Mouse (Mus musculus) macrophage (primary cell): ENCODE data around the gene Sipa1. TPM values are rescaled to one million over a fixed set of nuclear protein-coding genes. Genes with fewer than 3 reads are reported as not detected.
"Not testable (repeated sequence)": the region's sequence is repeated elsewhere in the genome, so short reads cannot be mapped to it uniquely, and the experiment has no call there.

ENCODE experiments used
- H3K27ac ChIP-seq: fragments of 350-480 bp; formaldehyde crosslinking; 2 replicates; pipeline ENCODE4 v1.9.0; 2021
- H3K36me3 ChIP-seq: fragments of 350-480 bp; formaldehyde crosslinking; 2 replicates; pipeline ENCODE4 v1.9.0; 2021; ENCODE audit errors: inconsistent target
- H3K4me3 ChIP-seq: fragments of 350-480 bp; formaldehyde crosslinking; 2 replicates; pipeline ENCODE4 v1.9.0; 2021; ENCODE audit errors: inconsistent target
- H3K79me2 ChIP-seq: fragments of 350-480 bp; formaldehyde crosslinking; 2 replicates; pipeline ENCODE4 v1.9.0; 2021; ENCODE audit errors: inconsistent target
- WGBS: methylation state at CpG from one replicate; pipeline ENCODE4 v1.1.7; 2026; ENCODE audit warnings: inconsistent platforms; ENCODE audit not compliant: missing documents; 5-methylcytosine and 5-hydroxymethylcytosine counted together
- polyA plus RNA-seq: library from polyadenylated mRNA; stranded (reverse); fragments of 250-400 nt; gene quantifications from 3 replicates; pipeline ENCODE4 v1.2.4, GENCODE M21; 2018; ENCODE audit warnings: inconsistent platforms

The Sipa1 gene
- polyA plus RNA-seq, 1 experiment from 2014 or later, result 29.5 TPM

DNA sequence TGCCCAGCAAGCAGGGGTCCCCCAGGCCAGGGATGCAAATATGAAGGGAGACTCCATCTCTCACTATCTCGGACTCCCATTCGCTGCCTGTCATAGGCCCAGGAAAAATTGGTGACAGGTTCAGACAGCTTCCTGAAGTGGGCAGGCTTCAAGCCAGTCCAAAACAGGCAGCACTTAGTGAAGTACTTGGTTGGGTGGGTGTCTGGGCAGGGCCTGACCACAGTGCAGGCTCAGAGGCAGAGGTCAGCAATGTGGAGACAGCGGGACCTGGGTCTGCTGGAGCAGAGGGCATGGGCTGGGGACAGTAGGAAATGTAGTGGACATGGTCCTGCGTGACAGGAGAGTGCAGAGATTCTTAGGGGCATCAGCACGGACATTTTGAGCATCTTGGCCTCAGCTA, 28.1 kb upstream of the Sipa1 start:
- H3K79me2 ChIP-seq, result peaks cover 72% of the 10 kb centered on the region
- peak overlapping the region; percentile 76 for H3K4me3 ChIP-seq
- peak overlapping the region; percentile 96 for H3K27ac ChIP-seq
- 39% methylated on average over 5 of the region's 5 CpGs for WGBS
- H3K36me3 ChIP-seq, result peaks cover 13% of the 10 kb centered on the region; the same call in 1 of the 2 replicates

DNA sequence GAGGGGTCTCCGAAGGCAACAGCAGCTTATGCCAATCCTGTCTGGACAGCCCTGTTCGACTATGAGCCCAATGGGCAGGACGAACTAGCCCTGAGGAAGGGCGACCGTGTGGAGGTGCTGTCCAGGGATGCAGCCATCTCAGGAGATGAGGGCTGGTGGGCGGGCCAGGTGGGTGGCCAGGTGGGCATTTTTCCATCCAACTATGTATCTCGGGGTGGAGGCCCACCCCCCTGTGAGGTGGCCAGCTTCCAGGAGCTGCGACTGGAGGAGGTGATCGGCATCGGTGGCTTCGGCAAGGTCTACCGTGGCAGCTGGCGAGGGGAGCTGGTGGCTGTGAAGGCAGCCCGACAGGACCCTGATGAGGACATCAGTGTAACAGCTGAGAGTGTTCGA, 26.8 kb upstream of the Sipa1 start:
- WGBS, result 14% methylated on average over 15 of the region's 15 CpGs
- peaks cover 18% of the 10 kb centered on the region; the same call in 1 of the 2 replicates for H3K36me3 ChIP-seq
- H3K79me2 ChIP-seq, result peaks cover 79% of the 10 kb centered on the region
- H3K27ac ChIP-seq, result peak overlapping the region; percentile 96
- peak overlapping the region; percentile 76 for H3K4me3 ChIP-seq

DNA sequence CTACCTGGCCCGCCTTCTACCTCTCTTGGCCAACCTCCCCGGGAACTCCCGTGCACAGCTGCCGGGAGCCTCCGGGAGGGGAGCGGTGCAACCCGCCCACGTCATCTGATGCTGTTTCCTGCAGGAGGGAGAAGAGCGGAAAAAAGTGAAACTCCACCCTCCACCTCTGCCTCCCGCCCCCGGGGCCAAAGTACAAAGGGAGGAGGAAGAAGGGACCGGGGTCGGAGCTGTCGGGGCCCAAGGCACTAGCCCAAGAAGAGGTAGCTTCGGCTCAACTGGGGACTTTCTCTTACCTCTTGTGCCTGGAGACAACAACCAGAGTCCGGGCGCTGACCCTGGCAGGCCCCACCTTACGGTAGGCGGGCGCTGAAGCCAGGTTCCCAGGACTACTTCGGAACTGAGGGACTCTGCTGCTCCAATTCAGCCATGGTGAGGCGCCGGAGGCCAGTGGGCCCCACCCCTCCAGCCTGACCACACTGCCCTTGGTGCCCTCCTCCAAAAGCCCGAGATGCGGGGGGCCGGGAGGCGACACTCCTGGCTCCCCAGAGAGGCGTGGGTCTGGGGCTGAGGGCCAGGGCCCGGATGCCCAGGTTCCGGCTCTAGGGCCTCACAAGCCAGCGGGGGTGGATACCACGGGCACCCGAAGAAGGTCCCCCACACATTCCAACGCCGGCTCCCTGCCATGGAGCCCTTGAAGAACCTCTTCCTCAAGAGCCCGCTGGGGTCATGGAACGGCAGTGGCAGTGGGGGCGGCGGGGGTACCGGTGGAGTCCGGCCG, 26.2 kb upstream of the Sipa1 start:
- peaks cover 75% of the 10 kb centered on the region for H3K79me2 ChIP-seq
- peak overlapping the region; percentile 76 for H3K4me3 ChIP-seq
- 3% methylated on average over 42 of the region's 42 CpGs for WGBS
- peaks cover 14% of the 10 kb centered on the region; the same call in 1 of the 2 replicates for H3K36me3 ChIP-seq
- H3K27ac ChIP-seq, result peak overlapping the region; percentile 96

DNA sequence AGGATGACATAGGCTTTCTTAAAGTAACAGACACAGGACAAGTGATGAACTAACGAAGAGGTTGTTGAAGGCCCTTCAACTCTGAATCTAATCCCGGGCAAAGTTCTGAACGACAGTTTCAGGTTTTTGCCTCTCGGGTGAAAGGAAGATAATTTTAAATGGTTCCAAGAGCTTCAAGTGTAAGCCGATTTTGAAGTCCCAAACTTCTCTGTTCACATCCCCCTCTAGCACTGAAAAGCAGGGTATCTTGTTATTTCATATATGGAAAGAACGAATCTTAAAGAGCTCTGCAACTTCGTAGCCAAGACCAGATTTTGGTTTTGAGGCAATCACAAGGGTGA, 25.6 kb upstream of the Sipa1 start:
- peaks cover 18% of the 10 kb centered on the region; the same call in 1 of the 2 replicates for H3K36me3 ChIP-seq
- peak overlapping the region; percentile 76 for H3K4me3 ChIP-seq
- H3K27ac ChIP-seq, result peak overlapping the region; percentile 96
- peaks cover 68% of the 10 kb centered on the region for H3K79me2 ChIP-seq
- WGBS, result 0% methylated on average over 7 of the region's 7 CpGs

DNA sequence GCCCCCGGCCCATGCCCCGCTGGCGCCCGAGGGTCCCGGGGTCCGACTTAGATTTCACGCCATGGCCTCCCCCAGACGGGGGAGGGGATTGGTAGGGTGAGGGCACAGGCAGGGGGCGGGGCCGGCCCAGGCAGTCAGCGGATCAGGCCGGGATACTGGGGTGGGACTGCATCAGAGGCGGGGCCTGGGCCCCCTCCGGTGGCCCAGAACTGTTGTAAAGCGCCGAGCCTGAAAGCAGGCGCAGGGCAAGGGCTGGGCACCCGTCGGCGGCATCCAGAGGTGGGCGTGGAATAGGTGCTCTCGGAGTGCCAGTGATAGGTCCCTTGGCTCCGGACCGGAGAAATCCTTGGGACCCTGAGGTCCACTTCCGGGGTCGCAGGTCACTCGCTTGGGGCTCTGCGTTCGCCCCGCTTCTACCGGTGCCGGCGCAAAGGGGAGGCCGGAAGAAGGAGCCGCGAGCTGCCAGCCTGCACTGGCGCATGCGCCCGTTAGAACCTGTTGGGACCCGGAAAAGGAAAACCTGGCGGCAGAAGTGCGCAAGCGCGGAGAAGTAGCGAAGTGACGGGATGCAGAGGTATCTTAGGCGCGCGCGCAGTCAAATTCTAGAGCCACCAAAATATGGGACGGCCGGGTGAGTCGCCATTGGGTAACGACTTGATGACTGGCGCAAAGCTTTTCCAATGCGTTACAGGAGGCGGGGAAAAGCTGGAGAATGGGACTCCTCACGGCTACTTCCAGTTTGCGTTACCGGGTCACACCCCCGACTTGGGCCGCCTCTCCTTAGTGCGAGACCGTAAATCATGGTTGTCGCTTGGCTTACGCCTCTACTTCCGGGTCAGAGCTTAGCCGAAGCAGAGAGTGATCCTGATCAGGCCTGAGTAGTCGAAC, 24.9 kb upstream of the Sipa1 start, which contains the start of the genes Map3k11 and Pcnx3:
Gene Map3k11, plus strand, starts transcription at position 543 of the 888 bp plus-strand sequence.
Gene Pcnx3, minus strand, starts transcription at position 709 of the 888 bp plus-strand sequence.
- WGBS, result 0% methylated on average over 69 of the region's 69 CpGs

DNA sequence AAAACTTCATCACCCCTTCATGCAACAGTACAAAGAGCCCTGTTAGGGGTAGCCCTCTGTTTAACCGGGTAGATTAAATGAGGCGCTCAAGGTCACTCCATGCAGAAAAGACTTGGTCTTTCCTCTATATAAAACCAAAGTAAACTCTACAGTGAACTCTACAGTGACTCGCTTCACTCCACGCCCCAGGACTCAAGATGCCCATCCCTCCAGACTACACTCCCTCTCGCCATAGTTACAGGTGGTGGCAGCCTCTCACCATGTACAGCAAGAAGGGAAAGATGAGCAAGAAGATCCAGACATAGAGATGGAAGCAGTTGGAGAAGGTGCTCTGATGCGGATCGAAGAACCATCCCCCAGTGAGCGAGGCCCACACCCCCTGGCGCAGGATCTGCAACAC, 24.2 kb upstream of the Sipa1 start:
- no peak overlapping the region for H3K27ac ChIP-seq
- peaks cover 55% of the 10 kb centered on the region for H3K79me2 ChIP-seq
- peak overlapping the region; percentile 76; the same call in 1 of the 2 replicates for H3K4me3 ChIP-seq
- WGBS, result 42% methylated on average over 9 of the region's 9 CpGs
- H3K36me3 ChIP-seq, result peaks cover 32% of the 10 kb centered on the region

More for the DNA sequence above, 24.9 kb upstream of the Sipa1 start, which contains the start of the genes Map3k11 and Pcnx3:
- peaks cover 25% of the 10 kb centered on the region for H3K36me3 ChIP-seq
- H3K4me3 ChIP-seq, result peak within 1 kb of the TSS; percentile 76
- H3K79me2 ChIP-seq, result peaks cover 62% of the 10 kb centered on the region
- H3K27ac ChIP-seq, result peak within 1 kb of the TSS; percentile 96

DNA sequence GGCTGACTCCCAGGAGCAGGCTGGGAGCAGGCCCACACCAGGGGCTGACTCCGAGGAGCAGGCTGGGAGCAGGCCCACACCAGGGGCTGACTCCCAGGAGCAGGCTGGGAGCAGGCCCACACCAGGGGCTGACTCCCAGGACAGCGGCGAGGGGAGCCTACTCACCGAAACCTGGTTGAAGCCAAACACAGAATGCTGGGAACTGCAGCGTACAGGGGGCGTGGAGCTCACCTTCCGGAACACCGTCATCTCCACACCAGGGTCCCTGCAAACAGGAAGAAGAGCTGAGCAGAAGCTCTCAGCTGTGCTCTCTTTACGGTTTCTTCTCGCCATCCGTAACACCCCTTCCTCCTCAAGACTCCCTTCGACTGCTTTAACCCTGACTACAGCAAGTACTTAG, 23.4 kb upstream of the Sipa1 start:
- WGBS, result 95% methylated on average over 8 of the region's 12 CpGs
- not testable (repeated sequence) for H3K4me3 ChIP-seq, H3K27ac ChIP-seq
- Histone ChIP-seq H3K79me2 (peaks cover 47% of the 10 kb centered on the region), H3K36me3 (peaks cover 38% of the 10 kb centered on the region)

DNA sequence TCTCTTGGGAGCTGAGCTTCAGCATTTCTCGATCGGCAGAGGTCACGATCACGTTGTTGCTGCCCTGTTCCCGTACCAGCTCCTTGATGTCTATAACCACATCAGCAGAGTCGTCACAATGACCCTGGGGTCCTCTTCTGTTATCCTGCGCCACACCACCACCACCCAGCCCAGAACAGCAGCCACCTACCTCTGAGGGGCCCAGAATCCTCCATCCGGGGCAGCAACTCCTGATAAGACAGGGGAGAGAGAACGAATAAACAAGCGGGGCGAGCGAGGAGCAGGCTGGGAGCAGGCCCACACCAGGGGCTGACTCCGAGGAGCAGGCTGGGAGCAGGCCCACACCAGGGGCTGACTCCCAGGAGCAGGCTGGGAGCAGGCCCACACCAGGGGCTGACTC, 22.9 kb upstream of the Sipa1 start:
- peaks cover 42% of the 10 kb centered on the region for H3K79me2 ChIP-seq
- H3K4me3 ChIP-seq, result no peak overlapping the region
- H3K36me3 ChIP-seq, result peaks cover 43% of the 10 kb centered on the region
- WGBS, result 95% methylated on average over 8 of the region's 13 CpGs
- H3K27ac ChIP-seq, result no peak overlapping the region

DNA sequence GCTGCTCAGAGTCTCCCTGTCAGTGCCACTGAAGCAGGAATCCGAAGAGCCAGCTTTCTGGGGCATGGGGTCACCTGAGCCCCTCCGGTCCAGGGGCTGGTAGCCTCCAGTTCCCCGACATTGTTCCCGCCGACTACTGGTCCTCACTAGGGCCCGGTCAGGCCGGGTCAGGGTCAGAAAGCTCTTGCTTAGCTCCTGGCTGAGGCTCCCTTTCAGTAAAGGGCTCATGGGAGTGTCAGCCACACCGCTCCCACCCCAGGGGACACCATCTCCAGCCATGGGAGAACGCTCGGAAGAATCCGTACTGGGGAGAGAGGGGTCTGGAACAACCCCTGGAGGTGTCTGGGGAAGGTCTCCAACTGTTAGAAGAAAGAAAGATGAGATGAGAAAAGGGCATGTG, 22.4 kb upstream of the Sipa1 start:
- WGBS, result 94% methylated on average over 11 of the region's 11 CpGs
- peaks cover 36% of the 10 kb centered on the region for H3K79me2 ChIP-seq
- H3K27ac ChIP-seq, result no peak overlapping the region
- H3K4me3 ChIP-seq, result no peak overlapping the region
- H3K36me3 ChIP-seq, result peaks cover 49% of the 10 kb centered on the region

DNA sequence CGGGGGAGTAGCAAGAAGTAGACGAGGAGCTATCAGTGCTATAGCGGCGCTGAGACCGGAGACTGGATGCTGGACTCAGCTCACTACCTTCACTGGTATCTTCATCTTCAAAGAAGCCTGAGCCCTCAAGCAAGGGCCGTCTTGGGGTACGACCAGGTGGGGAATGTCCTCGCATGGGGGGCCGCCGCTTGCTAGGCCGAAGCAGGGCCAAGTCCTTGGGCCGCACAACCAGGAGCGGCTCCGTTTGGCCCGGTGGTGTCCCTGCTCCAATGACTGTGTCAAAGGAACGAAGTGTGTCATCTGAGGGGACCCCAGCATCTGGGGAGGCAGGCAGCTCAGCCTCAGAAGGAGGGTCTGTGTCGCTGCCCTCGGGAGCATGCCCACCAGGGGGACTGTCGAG, 21.9 kb upstream of the Sipa1 start:
- Histone ChIP-seq H3K4me3 (no peak overlapping the region), H3K36me3 (peaks cover 53% of the 10 kb centered on the region), H3K27ac (no peak overlapping the region), H3K79me2 (peaks cover 32% of the 10 kb centered on the region)
- WGBS, result 94% methylated on average over 19 of the region's 19 CpGs

DNA sequence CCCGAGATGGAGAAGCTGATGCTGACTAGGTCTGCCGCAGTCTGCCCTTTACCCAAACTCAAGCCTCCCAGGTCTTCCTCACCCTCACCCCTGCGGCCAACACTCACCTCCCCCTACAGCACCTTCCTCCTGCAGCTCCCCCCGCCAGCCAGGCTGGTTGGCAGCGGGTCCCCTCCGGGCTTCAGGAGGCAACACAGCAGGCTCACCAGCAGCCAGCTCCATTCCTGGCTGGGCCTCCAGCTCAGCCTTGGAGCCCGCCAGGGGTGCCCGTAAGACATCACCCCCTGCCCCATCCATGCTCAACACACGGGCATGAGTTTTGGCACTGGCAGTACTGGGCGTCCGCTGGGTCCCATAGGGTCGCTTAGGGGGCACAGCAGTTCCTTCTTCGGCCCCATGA, 21.5 kb upstream of the Sipa1 start:
- WGBS, result 94% methylated on average over 12 of the region's 13 CpGs
- Histone ChIP-seq H3K79me2 (peaks cover 27% of the 10 kb centered on the region), H3K27ac (no peak overlapping the region), H3K36me3 (peaks cover 57% of the 10 kb centered on the region), H3K4me3 (no peak overlapping the region)

DNA sequence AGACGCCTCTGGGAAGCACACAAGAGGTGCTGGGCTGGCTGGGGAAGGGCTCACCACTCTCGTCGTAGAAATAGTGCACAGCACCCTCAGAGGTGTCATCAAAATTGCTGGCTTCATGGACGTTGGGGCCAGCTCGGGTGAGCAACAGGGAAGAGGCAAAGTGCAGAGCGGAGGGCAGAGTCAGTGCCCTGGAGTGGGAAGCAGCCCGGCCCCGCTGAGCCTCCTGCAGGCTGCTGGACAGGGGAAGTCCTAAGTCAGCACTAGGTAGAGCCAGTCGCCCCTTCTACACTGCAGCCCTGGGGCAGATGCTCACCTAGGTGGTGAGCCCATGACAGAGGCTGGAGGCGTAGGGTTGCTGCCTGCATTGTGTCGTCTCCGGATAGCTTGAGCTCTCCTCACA, 20.7 kb upstream of the Sipa1 start:
- Histone ChIP-seq H3K36me3 (peaks cover 64% of the 10 kb centered on the region), H3K79me2 (peaks cover 23% of the 10 kb centered on the region; the same call in 1 of the 2 replicates), H3K27ac (no peak overlapping the region), H3K4me3 (no peak overlapping the region)
- 96% methylated on average over 12 of the region's 12 CpGs for WGBS

DNA sequence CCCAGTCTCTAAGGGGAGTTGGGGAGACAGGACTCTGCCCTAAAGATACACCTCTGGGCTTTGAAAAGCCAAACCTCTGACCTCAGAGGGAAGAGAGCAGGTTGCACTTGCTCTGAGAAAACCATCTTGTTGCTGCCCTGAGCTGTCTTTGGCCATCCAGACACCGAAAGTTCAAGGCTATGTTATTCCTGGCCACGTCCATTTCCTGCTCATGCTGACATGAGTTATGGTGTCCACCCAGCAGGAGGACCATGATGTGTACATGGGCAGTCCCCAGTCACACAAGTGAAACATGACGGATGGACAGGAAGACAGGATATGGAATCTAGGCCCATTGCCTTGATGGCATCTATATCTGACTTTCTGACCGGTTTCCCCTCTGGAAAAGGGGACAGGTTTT, 16.9 kb upstream of the Sipa1 start:
- Histone ChIP-seq H3K4me3 (no peak overlapping the region), H3K36me3 (peaks cover 87% of the 10 kb centered on the region), H3K79me2 (peaks cover 3% of the 10 kb centered on the region; the same call in 1 of the 2 replicates), H3K27ac (no peak overlapping the region)
- 97% methylated on average over 4 of the region's 4 CpGs for WGBS

DNA sequence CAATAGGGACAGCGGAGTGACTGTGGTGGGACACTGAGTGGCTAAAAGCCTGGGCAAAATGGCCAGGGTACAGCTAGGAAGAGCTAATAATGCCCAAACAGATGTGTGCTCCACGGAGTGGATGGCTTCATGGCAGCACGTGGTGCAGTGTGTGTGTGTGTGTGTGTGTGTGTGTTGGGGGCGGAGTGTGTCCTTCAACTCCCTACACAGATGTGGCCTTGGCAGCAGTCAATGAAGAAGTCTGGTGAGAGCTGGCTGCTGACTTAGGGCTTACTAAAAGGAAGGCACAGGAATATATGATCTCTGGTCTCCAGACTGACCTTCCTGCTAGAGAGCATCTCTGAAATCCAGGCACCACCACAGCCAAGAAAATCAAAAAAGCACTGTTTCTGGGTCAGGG, 4.9 kb upstream of the Sipa1 start:
- H3K36me3 ChIP-seq, result peaks cover 73% of the 10 kb centered on the region

More for the DNA sequence above, 4.9 kb upstream of the Sipa1 start:
- Histone ChIP-seq H3K27ac (no peak overlapping the region), H3K4me3 (no peak overlapping the region), H3K79me2 (peaks cover under 1% of the 10 kb centered on the region; the same call in 1 of the 2 replicates)
- WGBS, result 91% methylated on average over 4 of the region's 4 CpGs
